13 mouse cellular contexts compared by ENCODE assay signal in the genomic region with DNA sequence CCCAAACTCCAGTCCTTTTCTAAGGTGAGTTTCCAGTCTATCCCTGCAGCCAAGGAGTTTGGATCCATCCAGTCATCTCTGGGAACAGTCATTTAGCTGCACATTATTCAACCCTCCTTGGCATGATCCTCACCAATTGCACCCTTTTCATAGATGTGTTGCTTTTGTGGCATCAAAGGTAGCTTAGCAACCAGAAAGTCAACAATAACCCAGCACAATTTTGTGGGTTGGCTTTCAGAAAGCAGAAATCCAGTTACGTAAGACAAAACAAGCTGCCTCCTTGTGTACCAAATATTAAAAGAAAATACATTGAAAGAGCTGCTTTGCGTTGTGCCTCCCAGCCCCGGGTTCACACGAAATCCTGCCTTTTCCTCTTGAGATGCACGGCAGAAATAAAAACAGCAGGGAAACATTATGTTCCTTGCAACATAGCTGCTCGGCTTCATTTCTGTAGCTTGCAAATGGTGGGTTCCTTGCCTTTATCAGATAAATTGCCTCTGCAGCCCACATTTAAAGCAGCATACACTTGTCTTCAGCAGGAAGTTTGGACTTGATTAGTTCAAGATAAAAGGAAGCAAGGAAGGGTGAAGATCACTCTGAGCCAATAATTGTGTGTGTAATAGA.
DNase-seq lines count a peak whose midpoint lies in the region; ATAC-seq lines count a peak whose summit lies in the region.
"Had no signal": no experiment of that assay in that cellular context is flagged by ENCODE, and none has a peak within 500 bp of the region (broad histone marks: within the 10 kb centered on the region; RNA-seq: fewer than 3 reads in every experiment).

No protein-coding gene starts in this region.

- no peaks in the 10 kb centered on the region for H3K27me3 ChIP-seq in midbrain, embryonic 14.5 days (ENCODE audit: control insufficient read depth, insufficient read depth, low read length)
- H3K27me3 ChIP-seq in midbrain, embryonic 13.5 days: no peaks in the 10 kb centered on the region
- H3K27me3 ChIP-seq in embryonic facial prominence, embryonic 10.5 days (replicated peaks; ENCODE audit: low read depth, poor library complexity, severe bottlenecking): no peaks in the 10 kb centered on the region
- H3K27me3 ChIP-seq in hindbrain, embryonic 15.5 days: no peaks in the 10 kb centered on the region
- H3K27me3 ChIP-seq: limb, embryonic 12.5 days; neural tube, embryonic 12.5 days had no signal

- no peak overlapping the region for H3K4me2 ChIP-seq in midbrain, embryonic 14.5 days (ENCODE audit: low read length)
- no peak overlapping the region for H3K4me2 ChIP-seq in midbrain, embryonic 13.5 days (replicated peaks)
- peak overlapping the region; percentile 10; the same call in 1 of the 2 replicates for H3K4me2 ChIP-seq in hindbrain, embryonic 15.5 days
- H3K4me2 ChIP-seq: limb, embryonic 12.5 days; neural tube, embryonic 12.5 days had no signal

- WGBS in midbrain, embryonic 14.5 days: 79% methylated on average over 6 of the region's 6 CpGs
- 72% methylated on average over 6 of the region's 6 CpGs for WGBS in midbrain, embryonic 13.5 days
- WGBS in embryonic facial prominence, embryonic 10.5 days: 81% methylated on average over 6 of the region's 6 CpGs
- 41% methylated on average over 6 of the region's 6 CpGs for WGBS in hindbrain, embryonic 15.5 days

- H3K27ac ChIP-seq in midbrain, embryonic 14.5 days (replicated peaks; ENCODE audit: low read depth, low read length): no peak overlapping the region; the same call in 1 of the 2 replicates
- no peak overlapping the region for H3K27ac ChIP-seq in midbrain, embryonic 13.5 days
- no peak overlapping the region for H3K27ac ChIP-seq in embryonic facial prominence, embryonic 10.5 days (replicated peaks)
- H3K27ac ChIP-seq in hindbrain, embryonic 15.5 days (replicated peaks): peak overlapping the region; percentile 71
- H3K27ac ChIP-seq: gastrocnemius, adult 2 months; limb, embryonic 12.5 days; macrophage; neural tube, embryonic 12.5 days had no signal

- H3K4me1 ChIP-seq in midbrain, embryonic 14.5 days (ENCODE audit: control insufficient read depth, insufficient read depth, low read length): peaks cover 8% of the 10 kb centered on the region; the same call in 1 of the 2 replicates
- peaks cover 10% of the 10 kb centered on the region for H3K4me1 ChIP-seq in midbrain, embryonic 13.5 days (replicated peaks)
- no peaks in the 10 kb centered on the region for H3K4me1 ChIP-seq in embryonic facial prominence, embryonic 10.5 days
- H3K4me1 ChIP-seq in hindbrain, embryonic 15.5 days (replicated peaks): peaks cover 10% of the 10 kb centered on the region
- H3K4me1 ChIP-seq: limb, embryonic 12.5 days; neural tube, embryonic 12.5 days had no signal

- H3K36me3 ChIP-seq in midbrain, embryonic 14.5 days (ENCODE audit: control insufficient read depth, insufficient read depth, low read length): no peaks in the 10 kb centered on the region
- no peaks in the 10 kb centered on the region for H3K36me3 ChIP-seq in midbrain, embryonic 13.5 days
- no peaks in the 10 kb centered on the region for H3K36me3 ChIP-seq in embryonic facial prominence, embryonic 10.5 days (replicated peaks)
- H3K36me3 ChIP-seq in hindbrain, embryonic 15.5 days: no peaks in the 10 kb centered on the region
- H3K36me3 ChIP-seq: limb, embryonic 12.5 days; neural tube, embryonic 12.5 days had no signal

- H3K9ac ChIP-seq in midbrain, embryonic 14.5 days (replicated peaks; ENCODE audit: low read length): no peak overlapping the region
- H3K9ac ChIP-seq in midbrain, embryonic 13.5 days (replicated peaks): no peak overlapping the region
- H3K9ac ChIP-seq in hindbrain, embryonic 15.5 days: no peak overlapping the region
- H3K9ac ChIP-seq: limb, embryonic 12.5 days; neural tube, embryonic 12.5 days had no signal

- H3K4me3 ChIP-seq in midbrain, embryonic 14.5 days (replicated peaks; ENCODE audit: low read depth, low read length): no peak overlapping the region
- H3K4me3 ChIP-seq in midbrain, embryonic 13.5 days (replicated peaks): no peak overlapping the region
- H3K4me3 ChIP-seq in embryonic facial prominence, embryonic 10.5 days: no peak overlapping the region
- H3K4me3 ChIP-seq in hindbrain, embryonic 15.5 days: no peak overlapping the region
- H3K4me3 ChIP-seq: gastrocnemius, adult 2 months; limb, embryonic 12.5 days; neural tube, embryonic 12.5 days had no signal

- DNase-seq in midbrain, embryonic 14.5 days: peak; percentile 19
- peak; percentile 8 for DNase-seq in embryonic facial prominence, embryonic 10.5 days (ENCODE audit: low spot score)
- peak; percentile 37 for DNase-seq in lung, postnatal 36 days
- no peak for DNase-seq in natural killer cell, adult 2 months (ENCODE audit: low spot score in 2 of 2)
- DNase-seq: embryo, embryonic 11 days; gastrocnemius, adult 2 months; kidney, adult 2 months had no signal

- no peaks in the 10 kb centered on the region for H3K9me3 ChIP-seq in midbrain, embryonic 14.5 days (ENCODE audit: control insufficient read depth, low read length)
- H3K9me3 ChIP-seq in midbrain, embryonic 13.5 days: no peaks in the 10 kb centered on the region
- H3K9me3 ChIP-seq in embryonic facial prominence, embryonic 10.5 days: no peaks in the 10 kb centered on the region
- H3K9me3 ChIP-seq in hindbrain, embryonic 15.5 days: no peaks in the 10 kb centered on the region
- H3K9me3 ChIP-seq: limb, embryonic 12.5 days; neural tube, embryonic 12.5 days had no signal

- no peak for ATAC-seq in midbrain, embryonic 14.5 days (ENCODE audit: low FRiP score, low TSS enrichment)
- ATAC-seq in midbrain, embryonic 13.5 days: no peak
- peak; percentile 38; the same call in 1 of the 2 replicates for ATAC-seq in hindbrain, embryonic 15.5 days (ENCODE audit: low FRiP score, low read depth)
- no peak for ATAC-seq in inflammation-experienced regulatory T-cells, adult 6 months

Comparison
In these comparisons a context has a peak if more than half of its experiments do, and no peak if none do; other contexts are left out.
1. DNase-seq: peak in midbrain, embryonic 14.5 days (single experiment), embryonic facial prominence, embryonic 10.5 days (single experiment) and lung, postnatal 36 days (single experiment); none in natural killer cell, adult 2 months (0 of 2).